Mouse (Mus musculus) MEL (cell line): ENCODE data around the gene 1700023F06Rik. TPM values are rescaled to one million over a fixed set of nuclear protein-coding genes. Genes with fewer than 3 reads are reported as not detected.

ENCODE experiments used
- DNase-seq: peaks from one replicate; pipeline ENCODE4 v3.0.0; 2011; ENCODE audit warnings: low read depth, low spot score
- H3K27ac ChIP-seq: 2 replicates; pipeline ENCODE4 v1.5.1; 2012; ENCODE audit warnings: low read depth, mild to moderate bottlenecking, control low read depth, low read length, moderate library complexity; ENCODE audit not compliant: control insufficient read depth
- H3K27me3 ChIP-seq, 2 experiments: fragments of 150-350 bp in 1 of 2; sonication (generic) in 1 of 2; 2 replicates each; pipeline ENCODE4 v1.6.1; 2012; ENCODE audit warnings: low read length in 2 of 2, mild to moderate bottlenecking in 2 of 2, improper control_type of control experiment in 1 of 2, moderate library complexity in 1 of 2; ENCODE audit not compliant: insufficient read depth in 2 of 2, control insufficient read depth in 1 of 2
- H3K36me3 ChIP-seq, 2 experiments: 2 replicates each; pipeline ENCODE4 v1.6.1; 2012 to 2014; ENCODE audit warnings: low read length in 2 of 2, improper control_type of control experiment in 1 of 2, inconsistent platforms in 1 of 2, mild to moderate bottlenecking in 1 of 2; ENCODE audit not compliant: insufficient read depth in 2 of 2, control insufficient read depth in 1 of 2
- H3K4me1 ChIP-seq, 2 experiments: fragments of 150-350 bp in 1 of 2; sonication (generic) in 1 of 2; 2 replicates each; pipeline ENCODE4 v1.6.1; 2012; ENCODE audit warnings: low read length in 2 of 2, improper control_type of control experiment in 1 of 2, mild to moderate bottlenecking in 1 of 2; ENCODE audit not compliant: insufficient read depth in 2 of 2, control insufficient read depth in 1 of 2
- H3K4me3 ChIP-seq, 2 experiments: fragments of 150-350 bp in 1 of 2; sonication (generic) in 1 of 2; 2 replicates each; pipeline ENCODE4 v1.5.1; 2012; ENCODE audit warnings: low read depth in 2 of 2, low read length in 2 of 2, mild to moderate bottlenecking in 2 of 2, moderate library complexity in 2 of 2, control low read depth in 1 of 2, improper control_type of control experiment in 1 of 2; ENCODE audit not compliant: control insufficient read depth in 1 of 2, insufficient read depth in 1 of 2
- H3K79me2 ChIP-seq: 2 replicates; pipeline ENCODE4 v1.6.1; 2012; ENCODE audit warnings: mild to moderate bottlenecking, low read length, moderate library complexity; ENCODE audit not compliant: control insufficient read depth, poor library complexity, insufficient read depth
- H3K9ac ChIP-seq: 2 replicates; pipeline ENCODE4 v1.6.1; 2012; ENCODE audit warnings: low read depth, mild to moderate bottlenecking, control low read depth, low read length, moderate library complexity; ENCODE audit not compliant: control insufficient read depth, poor library complexity, severe bottlenecking
- H3K9me3 ChIP-seq: fragments of 150-350 bp; sonication (generic); replicated peaks from 2 replicates; pipeline ENCODE4 v1.6.1; 2012; ENCODE audit warnings: mild to moderate bottlenecking, low read length, improper control_type of control experiment, moderate library complexity; ENCODE audit not compliant: insufficient read depth
- BHLHE40 ChIP-seq: IDR thresholded peaks from 2 replicates; pipeline ENCODE4 v1.6.1; 2012; ENCODE audit warnings: low read depth, mild to moderate bottlenecking, inconsistent platforms, low read length, improper control_type of control experiment, borderline replicate concordance
- CHD2 ChIP-seq: IDR thresholded peaks from 2 replicates; pipeline ENCODE4 v1.6.1; 2011; ENCODE audit warnings: low read length, improper control_type of control experiment
- E2F4 ChIP-seq: IDR thresholded peaks from 2 replicates; pipeline ENCODE4 v1.6.1; 2011; ENCODE audit warnings: low read depth, low read length, improper control_type of control experiment, borderline replicate concordance
- ELF1 ChIP-seq: IDR thresholded peaks from 2 replicates; pipeline ENCODE4 v1.6.1; 2014; ENCODE audit warnings: low read depth, mild to moderate bottlenecking, inconsistent platforms, low read length, improper control_type of control experiment, moderate library complexity
- EP300 ChIP-seq, 2 experiments: IDR thresholded peaks; 2 replicates each; pipeline ENCODE4 v1.6.1; 2011; ENCODE audit warnings: improper control_type of control experiment in 2 of 2, low read length in 2 of 2, low read depth in 1 of 2, mild to moderate bottlenecking in 1 of 2
- ETS1 ChIP-seq: IDR thresholded peaks from 2 replicates; pipeline ENCODE4 v1.6.1; 2012; ENCODE audit warnings: low read depth, mild to moderate bottlenecking, inconsistent platforms, low read length, improper control_type of control experiment, moderate library complexity
- GABPA ChIP-seq: IDR thresholded peaks from 2 replicates; pipeline ENCODE4 v1.6.1; 2012; ENCODE audit warnings: low read depth, mild to moderate bottlenecking, inconsistent platforms, low read length, improper control_type of control experiment, moderate library complexity
- GATA1 ChIP-seq: IDR thresholded peaks from 2 replicates; pipeline ENCODE4 v1.6.1; 2011; ENCODE audit warnings: low read depth, low read length, improper control_type of control experiment
- HCFC1 ChIP-seq: IDR thresholded peaks from 2 replicates; pipeline ENCODE4 v1.6.1; 2012; ENCODE audit warnings: low read depth, mild to moderate bottlenecking, inconsistent platforms, low read length, improper control_type of control experiment, moderate library complexity
- JUND ChIP-seq: IDR thresholded peaks from 2 replicates; pipeline ENCODE4 v1.6.1; 2011; ENCODE audit warnings: low read depth, mild to moderate bottlenecking, improper control_type of control experiment, low read length
- KAT2A ChIP-seq: conservative IDR thresholded peaks from 2 replicates; pipeline ENCODE4 v1.6.1; 2012; ENCODE audit warnings: low read depth, low read length, improper control_type of control experiment, inconsistent platforms
- MAFK ChIP-seq: IDR thresholded peaks from 2 replicates; pipeline ENCODE4 v1.6.1; 2011; ENCODE audit warnings: low read depth, mild to moderate bottlenecking, low read length, improper control_type of control experiment, borderline replicate concordance
- MAX ChIP-seq: IDR thresholded peaks from 2 replicates; pipeline ENCODE4 v1.6.1; 2011; ENCODE audit warnings: low read length, improper control_type of control experiment
- MAZ ChIP-seq: IDR thresholded peaks from 2 replicates; pipeline ENCODE4 v1.6.1; 2012; ENCODE audit warnings: low read depth, mild to moderate bottlenecking, inconsistent platforms, low read length, improper control_type of control experiment
- MEF2A ChIP-seq: IDR thresholded peaks from 2 replicates; pipeline ENCODE4 v1.6.1; 2014; ENCODE audit warnings: low read depth, mild to moderate bottlenecking, inconsistent platforms, low read length, improper control_type of control experiment; ENCODE audit not compliant: poor library complexity, insufficient replicate concordance, severe bottlenecking; ENCODE audit errors: extremely low read depth
- MXI1 ChIP-seq: IDR thresholded peaks from 2 replicates; pipeline ENCODE4 v1.6.1; 2011; ENCODE audit warnings: mild to moderate bottlenecking, low read depth, low read length, improper control_type of control experiment
- MYB ChIP-seq: IDR thresholded peaks from 2 replicates; pipeline ENCODE4 v1.6.1; 2011; ENCODE audit warnings: mild to moderate bottlenecking, low read depth, low read length, improper control_type of control experiment
- MYC ChIP-seq: IDR thresholded peaks from 2 replicates; pipeline ENCODE4 v1.6.1; 2011; ENCODE audit warnings: low read depth, mild to moderate bottlenecking, low read length, improper control_type of control experiment, moderate library complexity
- NELFE ChIP-seq: IDR thresholded peaks from 2 replicates; pipeline ENCODE4 v1.6.1; 2011; ENCODE audit warnings: low read depth, low read length, improper control_type of control experiment
- NRF1 ChIP-seq: IDR thresholded peaks from 2 replicates; pipeline ENCODE4 v1.6.1; 2014; ENCODE audit warnings: low read depth, mild to moderate bottlenecking, inconsistent platforms, low read length, improper control_type of control experiment, moderate library complexity; ENCODE audit not compliant: poor library complexity, insufficient read depth, severe bottlenecking
- POLR2A ChIP-seq, 2 experiments: IDR thresholded peaks; 2 replicates each; pipeline ENCODE4 v1.6.1; 2011 to 2012; ENCODE audit warnings: low read length in 2 of 2, mild to moderate bottlenecking in 2 of 2, control low read depth in 1 of 2, improper control_type of control experiment in 1 of 2, low read depth in 1 of 2, moderate library complexity in 1 of 2; ENCODE audit not compliant: control insufficient read depth in 1 of 2, insufficient read depth in 1 of 2, poor library complexity in 1 of 2
- POLR2AphosphoS2 ChIP-seq: IDR thresholded peaks from 2 replicates; pipeline ENCODE4 v1.6.1; 2011; ENCODE audit warnings: low read length, improper control_type of control experiment
- POLR2AphosphoS5 ChIP-seq: IDR thresholded peaks from 2 replicates; pipeline ENCODE4 v1.6.1; 2012; ENCODE audit warnings: low read depth, borderline replicate concordance, mild to moderate bottlenecking, inconsistent platforms, low read length, moderate library complexity, mixed read lengths
- RAD21 ChIP-seq: IDR thresholded peaks from 2 replicates; pipeline ENCODE4 v1.6.1; 2011; ENCODE audit warnings: mild to moderate bottlenecking, low read depth, low read length, improper control_type of control experiment
- RCOR1 ChIP-seq: IDR thresholded peaks from 2 replicates; pipeline ENCODE4 v1.6.1; 2012; ENCODE audit warnings: low read depth, mild to moderate bottlenecking, inconsistent platforms, low read length, improper control_type of control experiment
- SIN3A ChIP-seq: IDR thresholded peaks from 2 replicates; pipeline ENCODE4 v1.6.1; 2012; ENCODE audit warnings: low read length, improper control_type of control experiment, inconsistent platforms
- SMC3 ChIP-seq: IDR thresholded peaks from 2 replicates; pipeline ENCODE4 v1.6.1; 2011; ENCODE audit warnings: low read depth, low read length, improper control_type of control experiment
- TAL1 ChIP-seq: IDR thresholded peaks from 2 replicates; pipeline ENCODE4 v1.6.1; 2012; ENCODE audit warnings: mild to moderate bottlenecking, inconsistent platforms, low read length, moderate library complexity, mixed read lengths
- TBP ChIP-seq: IDR thresholded peaks from 2 replicates; pipeline ENCODE4 v1.8.0; 2011; ENCODE audit warnings: low read depth, low read length, improper control_type of control experiment
- TCF12 ChIP-seq: IDR thresholded peaks from 2 replicates; pipeline ENCODE4 v1.6.1; 2014; ENCODE audit warnings: low read depth, mild to moderate bottlenecking, inconsistent platforms, low read length, improper control_type of control experiment, moderate library complexity
- UBTF ChIP-seq: IDR thresholded peaks from 2 replicates; pipeline ENCODE4 v1.6.1; 2012; ENCODE audit warnings: low read depth, mild to moderate bottlenecking, inconsistent platforms, low read length, improper control_type of control experiment, moderate library complexity, borderline replicate concordance; ENCODE audit not compliant: insufficient read depth
- USF1 ChIP-seq: IDR thresholded peaks from 2 replicates; pipeline ENCODE4 v1.6.1; 2014; ENCODE audit warnings: low read depth, mild to moderate bottlenecking, inconsistent platforms, low read length, improper control_type of control experiment, moderate library complexity
- USF2 ChIP-seq, 2 experiments: IDR thresholded peaks; 2 replicates each; pipeline ENCODE4 v1.6.1; 2011 to 2012; ENCODE audit warnings: improper control_type of control experiment in 2 of 2, low read length in 2 of 2, borderline replicate concordance in 1 of 2, inconsistent platforms in 1 of 2, low read depth in 1 of 2, mild to moderate bottlenecking in 1 of 2; ENCODE audit not compliant: insufficient read depth in 1 of 2
- ZC3H11A ChIP-seq: IDR thresholded peaks from 2 replicates; pipeline ENCODE4 v1.6.1; 2012; ENCODE audit warnings: low read depth, mild to moderate bottlenecking, inconsistent platforms, low read length, improper control_type of control experiment
- ZKSCAN1 ChIP-seq: IDR thresholded peaks from 2 replicates; pipeline ENCODE4 v1.6.1; 2012; ENCODE audit warnings: low read depth, mild to moderate bottlenecking, inconsistent platforms, low read length, improper control_type of control experiment, moderate library complexity
- ZMIZ1 ChIP-seq: IDR thresholded peaks from 2 replicates; pipeline ENCODE4 v1.6.1; 2012; ENCODE audit warnings: low read depth, mild to moderate bottlenecking, inconsistent platforms, low read length, improper control_type of control experiment, moderate library complexity
- ZNF384 ChIP-seq: IDR thresholded peaks from 2 replicates; pipeline ENCODE4 v1.6.1; 2012; ENCODE audit warnings: low read depth, mild to moderate bottlenecking, inconsistent platforms, low read length, improper control_type of control experiment
- polyA plus RNA-seq, 2 experiments: library from polyadenylated mRNA; stranded (reverse) in 1 of 2; unstranded in 1 of 2; fragments of >175 nt in 1 of 2; fragments of >200 nt in 1 of 2; gene quantifications; 2 replicates each; pipeline versions ENCODE4 v1.2.1 to v1.2.4; 2012; ENCODE audit warnings: low replicate concordance in 2 of 2, low read depth in 1 of 2; ENCODE audit not compliant: insufficient read length in 2 of 2, insufficient read depth in 1 of 2, missing spikeins in 1 of 2
- total RNA-seq: library from RNA; depleted of rRNA; stranded (reverse); fragments of 300-350 nt; gene quantifications from 2 replicates; pipeline ENCODE4 v1.2.3, GENCODE M21; 2012

Gene 1700023F06Rik
- total and polyA plus RNA-seq, 3 experiments, result not detected

GRCm38 (mm10) chr11:103174891-103175391 lies 33.4 kb downstream of the 1700023F06Rik start:
- no peak overlapping the region for H3K4me3 ChIP-seq
- DNase-seq, result peak; percentile 88
- TF ChIP-seq TCF12, result no peak
- no peak for TF ChIP-seq MAFK
- TF ChIP-seq POLR2AphosphoS2, result no peak
- peak; percentile 51; the same call in 1 of the 2 replicates for TF ChIP-seq MAX
- TF ChIP-seq ZMIZ1, result no peak
- TF ChIP-seq HCFC1, result peak; percentile 63; the same call in 1 of the 2 replicates
- no peak for TF ChIP-seq RCOR1
- peak; percentile 76 for TF ChIP-seq ELF1
- no peak for TF ChIP-seq MYB
- TF ChIP-seq ZKSCAN1, result no peak
- no peak for TF ChIP-seq CHD2
- no peak for TF ChIP-seq BHLHE40
- peak; percentile 66 for TF ChIP-seq SIN3A
- peak; percentile 12; the same call in 1 of the 2 replicates for TF ChIP-seq TBP
- TF ChIP-seq E2F4, result no peak
- no peak for TF ChIP-seq JUND
- peak; percentile 87; the same call in 1 of the 2 replicates for TF ChIP-seq MAZ
- TF ChIP-seq TAL1, result no peak
- TF ChIP-seq ETS1, result peak; percentile 38; the same call in 1 of the 2 replicates
- no peak for TF ChIP-seq NELFE
- no peak for TF ChIP-seq GABPA
- TF ChIP-seq ZC3H11A, result no peak
- TF ChIP-seq MXI1, result peak; percentile 52; the same call in 1 of the 2 replicates
- no peak for TF ChIP-seq NRF1
- TF ChIP-seq MYC, result peak; percentile 70
- TF ChIP-seq ZNF384, result no peak
- TF ChIP-seq RAD21, result no peak
- no peak for TF ChIP-seq SMC3
- TF ChIP-seq USF1, result no peak
- TF ChIP-seq UBTF, result no peak
- no peak for TF ChIP-seq KAT2A
- TF ChIP-seq EP300 (IDR thresholded peaks at IDR 0.05; ENCODE audit: low read depth in 1 of 2, low read length in 2 of 2), result peak in 1 of 2 experiments; percentile 76; a peak in 2 of 4 replicates
- TF ChIP-seq POLR2AphosphoS5, result no peak
- TF ChIP-seq GATA1, result no peak
- TF ChIP-seq POLR2A (IDR thresholded peaks at IDR 0.05; ENCODE audit: control insufficient read depth in 1 of 2, insufficient read depth in 1 of 2, low read depth in 1 of 2, low read length in 2 of 2, poor library complexity in 1 of 2), result peak; percentile 41 to 53; a peak in 2 of 4 replicates
- TF ChIP-seq USF2 (IDR thresholded peaks at IDR 0.05; ENCODE audit: borderline replicate concordance in 1 of 2, insufficient read depth in 1 of 2, low read depth in 1 of 2, low read length in 2 of 2), result no peak
- no peak for TF ChIP-seq MEF2A

More at GRCm38 (mm10) chr11:103174891-103175391, 33.4 kb downstream of the 1700023F06Rik start:
- no peaks in the 10 kb centered on the region for H3K9me3 ChIP-seq
- peak overlapping the region; percentile 34 for H3K9ac ChIP-seq
- H3K79me2 ChIP-seq, result no peaks in the 10 kb centered on the region; the same call in 1 of the 2 replicates
- peaks cover 0 to 16% of the 10 kb centered on the region in 2 experiments; a peak in 2 of 4 replicates for H3K36me3 ChIP-seq
- peaks cover 2 to 12% of the 10 kb centered on the region in 2 experiments; a peak in 3 of 4 replicates for H3K27me3 ChIP-seq
- peaks cover 7 to 31% of the 10 kb centered on the region in 2 experiments; a peak in 3 of 4 replicates for H3K4me1 ChIP-seq
- H3K27ac ChIP-seq, result peak overlapping the region; percentile 74
